8 mouse cellular contexts compared by ENCODE assay signal in the genomic region with DNA sequence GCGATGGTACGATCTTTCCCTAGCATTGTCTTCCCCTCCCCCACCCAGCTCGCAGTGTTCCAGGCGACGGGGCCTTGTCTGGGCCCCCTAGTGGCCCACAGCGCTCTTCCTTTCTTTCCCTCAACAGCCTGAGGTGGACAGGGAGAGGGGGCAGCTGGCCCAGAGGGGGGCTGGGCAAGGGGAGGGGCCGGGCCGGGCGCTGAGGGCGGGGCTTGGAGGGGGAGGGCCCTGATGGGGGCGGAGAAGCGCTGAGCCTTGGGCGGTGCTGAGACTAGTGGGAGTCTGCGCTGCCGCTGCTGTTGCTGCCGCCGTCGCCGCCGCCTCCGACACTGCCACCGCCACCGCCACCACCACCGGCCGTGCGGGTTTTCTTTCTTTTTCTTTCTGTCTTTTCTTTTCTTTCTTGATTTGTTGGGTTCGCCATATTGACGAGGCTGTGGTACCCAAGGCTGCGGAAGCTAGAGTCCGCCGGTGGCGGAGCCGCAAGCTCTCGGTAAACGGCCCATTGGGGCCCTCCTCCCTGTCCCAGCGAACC. TPM values are rescaled to one million over a fixed set of nuclear protein-coding genes. Genes with fewer than 3 reads are reported as not detected.
DNase-seq lines count a peak whose midpoint lies in the region; ATAC-seq and TF ChIP-seq lines count a peak whose summit lies in the region.

A gene (plus strand): TSS at position 258 of the 535 bp plus-strand sequence.

- DNase-seq in right cerebral cortex, postnatal 4 days, result peak; percentile 84
- DNase-seq in right cerebral cortex, postnatal 10 days (ENCODE audit: low spot score in 2 of 2), result no peak
- DNase-seq in embryonic facial prominence, embryonic 10.5 days (ENCODE audit: low spot score), result peak; percentile 95
- DNase-seq in heart, adult 2 months, result peak; percentile 84 to 90
- peak; percentile 84 to 87 for DNase-seq in kidney, adult 8-10 months
- DNase-seq in liver, embryonic 13.5 days, result peak; percentile 70
- peak; percentile 85 for DNase-seq in neural tube, embryonic 10.5 days (ENCODE audit: extremely low spot score, low spot score)
- peak; percentile 81 for DNase-seq in thymus, postnatal 0 days (ENCODE audit: low spot score)

- peaks cover 33% of the 10 kb centered on the region for H3K27me3 ChIP-seq in embryonic facial prominence, embryonic 10.5 days (replicated peaks; ENCODE audit: low read depth, poor library complexity, severe bottlenecking)
- no peaks in the 10 kb centered on the region for H3K27me3 ChIP-seq in heart, adult 2 months (ENCODE audit: control insufficient read depth, insufficient read depth, low read length)
- no peaks in the 10 kb centered on the region; the same call in 1 of the 2 replicates for H3K27me3 ChIP-seq in liver, embryonic 13.5 days

- H3K9me3 ChIP-seq in embryonic facial prominence, embryonic 10.5 days, result peaks cover 12% of the 10 kb centered on the region; the same call in 1 of the 2 replicates
- no peaks in the 10 kb centered on the region for H3K9me3 ChIP-seq in liver, embryonic 13.5 days (replicated peaks)

- H3K27ac ChIP-seq in embryonic facial prominence, embryonic 10.5 days (replicated peaks), result peak within 1 kb of the TSS; percentile 90
- peak within 1 kb of the TSS; percentile 97 for H3K27ac ChIP-seq in heart, adult 2 months
- H3K27ac ChIP-seq in liver, embryonic 13.5 days, result peak within 1 kb of the TSS; percentile 93

- H3K4me1 ChIP-seq in embryonic facial prominence, embryonic 10.5 days, result no peaks in the 10 kb centered on the region
- H3K4me1 ChIP-seq in heart, adult 2 months (ENCODE audit: control insufficient read depth, insufficient read depth, low read length), result no peaks in the 10 kb centered on the region
- H3K4me1 ChIP-seq in liver, embryonic 13.5 days (replicated peaks), result 0 out of 2 replicates have a peak, but pooled peaks cover 6% of the 10 kb centered on the region

- no peak for TF ChIP-seq EP300 in heart, adult 2 months (IDR thresholded peaks at IDR 0.05; ENCODE audit: insufficient read depth, low read depth, low read length)

- ATAC-seq in liver, embryonic 13.5 days (ENCODE audit: low read depth), result peak; percentile 79

- WGBS in embryonic facial prominence, embryonic 10.5 days, result 12% methylated on average over 34 of the region's 36 CpGs
- WGBS in heart, adult 2 months, result 13% methylated on average over 23 of the region's 36 CpGs
- 14% methylated on average over 30 of the region's 36 CpGs for WGBS in liver, embryonic 13.5 days (ENCODE audit: insufficient replicate concordance)

- H3K36me3 ChIP-seq in embryonic facial prominence, embryonic 10.5 days (replicated peaks), result no peaks in the 10 kb centered on the region; the same call in 1 of the 2 replicates
- peaks cover 3% of the 10 kb centered on the region for H3K36me3 ChIP-seq in heart, adult 2 months (ENCODE audit: control insufficient read depth, insufficient read depth, low read length)
- no peaks in the 10 kb centered on the region for H3K36me3 ChIP-seq in liver, embryonic 13.5 days

- H3K9ac ChIP-seq in heart, adult 2 months (ENCODE audit: low read depth, low read length), result peak within 1 kb of the TSS; percentile 93
- peak within 1 kb of the TSS; percentile 89 for H3K9ac ChIP-seq in liver, embryonic 13.5 days

- intact Hi-C loops in heart, adult 2 months (cut with DNase I), result loop anchor here (2.0 to 10.0 kb wide), 3 partner anchors 209 to 397 kb away; a partner anchor contains a TSS

- no peaks in the 10 kb centered on the region for H3K79me2 ChIP-seq in heart, adult 2 months (replicated peaks; ENCODE audit: control insufficient read depth, insufficient read depth, low read length)

- TF ChIP-seq POLR2A in heart, adult 2 months (IDR thresholded peaks at IDR 0.05; ENCODE audit: insufficient read depth, low read depth, low read length), result peak; percentile 54

- peak within 1 kb of the TSS; percentile 73 for H3K4me3 ChIP-seq in embryonic facial prominence, embryonic 10.5 days
- peak within 1 kb of the TSS; percentile 63 for H3K4me3 ChIP-seq in heart, adult 2 months
- peak within 1 kb of the TSS; percentile 81 for H3K4me3 ChIP-seq in liver, embryonic 13.5 days (replicated peaks)

- H3K4me2 ChIP-seq in liver, embryonic 13.5 days, result peak within 1 kb of the TSS; percentile 75

- peak; percentile 71 for TF ChIP-seq CTCF in heart, adult 2 months (IDR thresholded peaks at IDR 0.05)

RNA-seq across cellular contexts. Expression of the gene that starts here (rescaled TPM):
- polyA plus RNA-seq in embryonic facial prominence, embryonic 10.5 days (2016; fragmentation: Nextera tagmentation; extraction: Ambion mirVana), result 40.9 TPM in 2 replicates
- total RNA-seq in heart, adult 2 months (2021), result 100 to 1,000 TPM; 142 to 170 TPM
- 17.7 and 35.3 TPM in 2 replicates for polyA plus RNA-seq in heart, adult 2 months (2012; rRNA removed)
- polyA plus RNA-seq in liver, embryonic 13.5 days (2015; fragmentation: Nextera tagmentation; extraction: Ambion mirVana), result 10.4 and 13.2 TPM in 2 replicates
- polyA plus RNA-seq in thymus, postnatal 0 days (2015; fragmentation: Nextera tagmentation; extraction: Ambion mirVana), result 19.8 and 21.4 TPM in 2 replicates

Comparison
In these comparisons a context has a peak if more than half of its experiments do, and no peak if none do; other contexts are left out.
1. DNase-seq: peak in right cerebral cortex, postnatal 4 days (single experiment), embryonic facial prominence, embryonic 10.5 days (single experiment), heart, adult 2 months (2 of 2), kidney, adult 8-10 months (2 of 2), liver, embryonic 13.5 days (single experiment), neural tube, embryonic 10.5 days (single experiment) and thymus, postnatal 0 days (single experiment); none in right cerebral cortex, postnatal 10 days (0 of 2).
2. Peak in every context shown above with its lines, with median percentiles within 50 percentile points of each other: H3K27ac ChIP-seq and H3K4me3 ChIP-seq.